Mouse (Mus musculus) brain, embryonic 14.5 days (tissue): ENCODE measurements around the gene Tigd3.

Experiments
- CTCF ChIP-seq: fragments of 200-500 bp; IDR thresholded peaks from 2 replicates; pipeline ENCODE4 v1.5.1; 2012; ENCODE audit warnings: inconsistent platforms, mild to moderate bottlenecking, moderate library complexity, borderline replicate concordance; ENCODE audit not compliant: insufficient read depth, insufficient read length; ENCODE audit errors: extremely low read depth
- POLR2A ChIP-seq: fragments of 200-500 bp; IDR thresholded peaks from 2 replicates; pipeline ENCODE4 v1.6.1; 2012; ENCODE audit warnings: mild to moderate bottlenecking, inconsistent platforms, borderline replicate concordance; ENCODE audit not compliant: poor library complexity, insufficient read depth, insufficient read length, severe bottlenecking; ENCODE audit errors: extremely low read depth

- no peak for TF ChIP-seq CTCF
- no peak for TF ChIP-seq POLR2A
Observed at GRCm38 (mm10) chr19:5910221-5910620, 16.3 kb upstream of the Tigd3 start.
